Mouse (Mus musculus): Measurements from ENCODE around the gene Hipk3. TPM values are rescaled to one million over a fixed set of nuclear protein-coding genes. Genes with fewer than 3 reads are reported as not detected.

Hipk3 gene
- polyA plus RNA-seq, 1 experiment from 2014 or later, result 14.3 TPM

DNA sequence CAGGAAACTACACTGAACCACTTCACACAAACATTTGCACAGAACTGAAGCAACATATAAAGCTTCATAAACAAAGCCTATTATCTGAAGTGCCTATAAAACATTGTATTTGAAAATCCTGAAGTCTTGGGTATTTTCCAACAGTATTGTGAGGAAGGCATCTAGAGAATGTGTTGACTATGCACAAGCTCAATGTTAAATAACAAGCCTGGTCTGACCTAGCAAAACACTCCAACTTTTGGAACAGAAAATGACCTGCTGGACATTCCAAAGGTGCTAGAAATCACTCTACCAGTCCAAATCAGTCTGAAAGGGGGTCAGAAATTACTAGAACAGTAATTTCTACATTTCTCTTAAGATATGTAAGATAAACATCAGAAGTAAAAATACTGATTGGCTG lies 12.1 kb downstream of the Hipk3 start:
- H3K4me3 ChIP-seq (replicated peaks; ENCODE audit: low read length), result no peak overlapping the region
- no peak overlapping the region for H3K27ac ChIP-seq (ENCODE audit: low read length)
- no peak for ATAC-seq (ENCODE audit: insufficient read depth, low FRiP score)
- H3K4me1 ChIP-seq (ENCODE audit: control insufficient read depth, insufficient read depth, low read length), result peaks cover 7% of the 10 kb centered on the region
- no peaks in the 10 kb centered on the region for H3K36me3 ChIP-seq (ENCODE audit: control insufficient read depth, insufficient read depth, low read length)
- H3K9ac ChIP-seq (ENCODE audit: low read length), result no peak overlapping the region
- no peaks in the 10 kb centered on the region for H3K27me3 ChIP-seq (ENCODE audit: control insufficient read depth, insufficient read depth, low read length)
- H3K9me3 ChIP-seq (replicated peaks; ENCODE audit: control insufficient read depth, low read length), result no peaks in the 10 kb centered on the region
- H3K4me2 ChIP-seq (ENCODE audit: low read depth, low read length), result no peak overlapping the region

DNA sequence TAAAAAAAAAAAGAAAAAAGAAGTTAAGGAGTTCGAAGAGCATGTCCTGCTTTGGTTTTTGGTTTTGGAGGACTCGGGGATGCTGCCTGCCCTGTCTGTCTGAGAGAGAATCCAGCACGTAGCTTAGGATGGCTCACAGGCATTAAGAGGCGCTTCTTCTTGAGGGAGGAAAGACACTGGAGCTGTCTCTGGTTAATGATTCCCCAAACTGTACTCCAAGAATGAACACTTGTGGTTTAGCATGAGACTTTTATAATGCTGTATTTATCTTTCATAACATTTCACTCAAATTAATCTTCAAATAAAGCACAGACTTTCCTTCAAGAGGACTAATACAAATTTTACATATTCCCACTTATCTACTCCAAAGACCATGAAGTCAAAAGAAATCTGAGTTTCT lies 15.2 kb downstream of the Hipk3 start:
- Histone ChIP-seq H3K4me2 (ENCODE audit: low read depth, low read length) (no peak overlapping the region), H3K27ac (ENCODE audit: low read length) (no peak overlapping the region), H3K4me1 (ENCODE audit: control insufficient read depth, insufficient read depth, low read length) (no peaks in the 10 kb centered on the region; the same call in 1 of the 2 replicates), H3K9me3 (replicated peaks; ENCODE audit: control insufficient read depth, low read length) (no peaks in the 10 kb centered on the region), H3K9ac (ENCODE audit: low read length) (no peak overlapping the region), H3K27me3 (ENCODE audit: control insufficient read depth, insufficient read depth, low read length) (no peaks in the 10 kb centered on the region), H3K4me3 (replicated peaks; ENCODE audit: low read length) (no peak overlapping the region), H3K36me3 (ENCODE audit: control insufficient read depth, insufficient read depth, low read length) (no peaks in the 10 kb centered on the region)
- 79% methylated on average over 4 of the region's 4 CpGs for WGBS
- no peak for ATAC-seq (ENCODE audit: insufficient read depth, low FRiP score)

DNA sequence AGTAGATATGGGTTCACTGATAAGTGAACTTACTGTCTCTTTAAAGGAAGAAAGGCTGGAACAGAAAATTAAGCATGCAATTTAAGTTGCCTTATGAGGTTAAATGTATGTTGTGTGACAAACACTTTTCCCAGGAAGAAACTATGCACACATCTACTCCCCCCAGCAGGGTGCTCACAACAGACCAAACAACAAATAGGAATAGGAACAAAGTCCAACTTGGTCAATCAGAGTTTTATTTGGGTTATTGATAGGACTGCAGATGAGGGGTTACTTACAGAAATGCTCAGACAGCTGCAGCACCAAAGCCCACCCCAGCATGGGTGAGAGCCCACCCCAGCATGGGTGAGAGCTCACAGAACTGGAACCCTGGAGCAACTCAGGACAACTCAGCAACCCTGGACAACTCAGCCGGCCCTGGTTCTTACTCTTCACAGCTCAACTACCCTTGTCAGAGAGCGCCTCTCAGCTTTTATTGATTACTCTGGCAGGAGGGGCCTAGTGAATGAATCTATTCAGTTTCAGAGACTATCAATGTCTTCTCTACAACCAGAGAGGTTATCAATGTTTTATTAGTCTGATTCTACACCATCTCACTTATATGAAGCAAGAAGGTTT lies 16.7 kb downstream of the Hipk3 start:
- WGBS, result 74% methylated on average over 2 of the region's 2 CpGs
- H3K27ac ChIP-seq (ENCODE audit: low read length), result no peak overlapping the region
- no peak overlapping the region for H3K9ac ChIP-seq (ENCODE audit: low read length)
- ATAC-seq (ENCODE audit: insufficient read depth, low FRiP score), result no peak
- H3K36me3 ChIP-seq (ENCODE audit: control insufficient read depth, insufficient read depth, low read length), result no peaks in the 10 kb centered on the region
- H3K4me2 ChIP-seq (ENCODE audit: low read depth, low read length), result no peak overlapping the region
- H3K4me1 ChIP-seq (ENCODE audit: control insufficient read depth, insufficient read depth, low read length), result peaks cover under 1% of the 10 kb centered on the region; the same call in 1 of the 2 replicates
- H3K9me3 ChIP-seq (replicated peaks; ENCODE audit: control insufficient read depth, low read length), result no peaks in the 10 kb centered on the region
- H3K27me3 ChIP-seq (ENCODE audit: control insufficient read depth, insufficient read depth, low read length), result no peaks in the 10 kb centered on the region
- no peak overlapping the region for H3K4me3 ChIP-seq (replicated peaks; ENCODE audit: low read length)

DNA sequence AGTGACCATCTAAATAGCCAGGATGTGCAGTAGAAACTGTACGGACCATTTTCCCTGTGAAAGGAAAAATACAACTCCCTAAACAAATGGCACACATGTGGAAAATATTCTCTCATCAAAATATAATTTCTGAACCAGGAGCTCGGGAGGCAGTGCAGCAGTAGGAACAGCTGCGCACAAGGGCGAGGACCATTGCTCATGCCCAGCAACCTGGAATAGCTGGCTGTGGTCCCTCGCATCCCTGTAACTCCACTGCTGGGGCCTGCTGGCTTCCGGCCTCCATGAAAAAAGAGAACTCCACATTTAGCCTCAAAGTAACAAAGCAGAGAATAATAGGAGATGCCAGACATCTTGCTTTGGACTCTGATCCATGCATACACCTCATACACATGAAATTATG lies 22.2 kb downstream of the Hipk3 start:
- Histone ChIP-seq H3K27ac (ENCODE audit: low read length) (no peak overlapping the region), H3K36me3 (ENCODE audit: control insufficient read depth, insufficient read depth, low read length) (no peaks in the 10 kb centered on the region), H3K4me2 (ENCODE audit: low read depth, low read length) (no peak overlapping the region), H3K9ac (ENCODE audit: low read length) (no peak overlapping the region), H3K9me3 (replicated peaks; ENCODE audit: control insufficient read depth, low read length) (no peaks in the 10 kb centered on the region), H3K4me3 (replicated peaks; ENCODE audit: low read length) (no peak overlapping the region), H3K27me3 (ENCODE audit: control insufficient read depth, insufficient read depth, low read length) (no peaks in the 10 kb centered on the region), H3K4me1 (ENCODE audit: control insufficient read depth, insufficient read depth, low read length) (peaks cover 17% of the 10 kb centered on the region)
- 82% methylated on average over 6 of the region's 6 CpGs for WGBS
- ATAC-seq (ENCODE audit: insufficient read depth, low FRiP score), result no peak

DNA sequence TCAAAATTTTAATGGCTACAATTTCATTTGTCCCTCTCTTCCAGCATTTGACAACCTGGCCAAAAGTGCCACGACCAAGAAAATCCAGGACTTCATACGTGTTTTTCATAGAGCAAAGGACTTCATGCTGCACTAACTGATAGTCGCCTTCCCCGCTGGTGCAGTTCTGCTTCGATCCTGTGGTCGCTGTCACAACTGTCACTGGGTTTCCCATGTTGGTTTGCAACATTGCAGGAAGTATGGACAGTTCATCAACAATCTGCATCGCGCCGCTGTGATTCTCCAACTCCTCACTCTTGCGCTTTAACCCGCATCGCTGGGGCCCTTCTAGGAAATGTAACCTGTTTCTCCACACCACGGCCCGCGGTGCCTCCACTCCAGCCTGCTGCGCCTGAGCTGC lies 23.1 kb downstream of the Hipk3 start:
- Histone ChIP-seq H3K4me1 (ENCODE audit: control insufficient read depth, insufficient read depth, low read length) (peaks cover 21% of the 10 kb centered on the region), H3K36me3 (ENCODE audit: control insufficient read depth, insufficient read depth, low read length) (no peaks in the 10 kb centered on the region), H3K27me3 (ENCODE audit: control insufficient read depth, insufficient read depth, low read length) (no peaks in the 10 kb centered on the region), H3K4me2 (ENCODE audit: low read depth, low read length) (no peak overlapping the region), H3K9ac (ENCODE audit: low read length) (no peak overlapping the region), H3K4me3 (replicated peaks; ENCODE audit: low read length) (no peak overlapping the region), H3K27ac (ENCODE audit: low read length) (no peak overlapping the region), H3K9me3 (replicated peaks; ENCODE audit: control insufficient read depth, low read length) (no peaks in the 10 kb centered on the region)
- no peak for ATAC-seq (ENCODE audit: insufficient read depth, low FRiP score)
- 91% methylated on average over 16 of the region's 16 CpGs for WGBS

DNA sequence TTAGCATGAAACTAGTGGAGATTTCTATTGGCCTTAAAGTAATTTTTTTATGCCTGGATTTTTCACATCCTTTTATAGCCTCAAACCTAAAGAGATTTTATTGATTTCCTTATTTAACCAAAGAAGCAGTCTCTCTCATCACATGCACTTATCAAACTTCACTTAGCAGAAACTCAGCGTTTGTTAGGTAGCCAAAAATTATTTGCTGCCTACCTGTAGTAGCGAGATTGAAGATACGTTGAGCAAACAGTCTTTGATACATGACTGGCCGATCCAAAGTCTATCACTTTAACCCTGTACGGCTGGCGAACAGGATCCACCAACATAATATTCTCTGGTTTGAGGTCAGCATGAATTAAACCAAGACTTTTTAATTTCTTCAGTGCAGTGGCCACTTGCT lies 23.7 kb downstream of the Hipk3 start:
- Histone ChIP-seq H3K27ac (ENCODE audit: low read length) (no peak overlapping the region), H3K4me3 (replicated peaks; ENCODE audit: low read length) (no peak overlapping the region), H3K27me3 (ENCODE audit: control insufficient read depth, insufficient read depth, low read length) (no peaks in the 10 kb centered on the region), H3K36me3 (ENCODE audit: control insufficient read depth, insufficient read depth, low read length) (no peaks in the 10 kb centered on the region), H3K9ac (ENCODE audit: low read length) (no peak overlapping the region), H3K4me1 (ENCODE audit: control insufficient read depth, insufficient read depth, low read length) (peaks cover 23% of the 10 kb centered on the region), H3K9me3 (replicated peaks; ENCODE audit: control insufficient read depth, low read length) (no peaks in the 10 kb centered on the region), H3K4me2 (ENCODE audit: low read depth, low read length) (no peak overlapping the region)
- no peak for ATAC-seq (ENCODE audit: insufficient read depth, low FRiP score)
- 72% methylated on average over 6 of the region's 6 CpGs for WGBS

DNA sequence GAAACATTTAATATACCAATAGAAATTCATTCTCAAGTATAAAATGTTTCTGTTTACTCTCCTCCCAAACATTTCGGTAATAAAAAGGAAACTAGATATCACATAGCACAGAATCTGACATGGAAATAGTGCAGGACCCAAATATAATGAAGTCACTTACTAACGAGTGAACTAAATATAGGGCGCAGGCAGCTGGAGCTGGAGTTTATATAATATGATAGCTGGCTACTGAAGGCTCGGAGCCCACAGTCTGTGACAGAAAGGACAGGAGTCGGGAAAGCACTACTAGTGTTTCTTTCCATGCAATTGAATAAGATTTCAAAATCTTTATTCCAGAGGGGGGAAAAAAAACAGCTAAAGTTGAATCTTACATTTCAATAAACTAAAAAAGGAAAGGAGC lies 25.8 kb downstream of the Hipk3 start:
- Histone ChIP-seq H3K9me3 (replicated peaks; ENCODE audit: control insufficient read depth, low read length) (no peaks in the 10 kb centered on the region), H3K36me3 (ENCODE audit: control insufficient read depth, insufficient read depth, low read length) (no peaks in the 10 kb centered on the region), H3K27me3 (ENCODE audit: control insufficient read depth, insufficient read depth, low read length) (no peaks in the 10 kb centered on the region), H3K4me1 (ENCODE audit: control insufficient read depth, insufficient read depth, low read length) (peaks cover 23% of the 10 kb centered on the region), H3K9ac (ENCODE audit: low read length) (no peak overlapping the region), H3K27ac (ENCODE audit: low read length) (no peak overlapping the region), H3K4me3 (replicated peaks; ENCODE audit: low read length) (no peak overlapping the region), H3K4me2 (ENCODE audit: low read depth, low read length) (no peak overlapping the region)
- WGBS, result 52% methylated on average over 5 of the region's 5 CpGs
- ATAC-seq (ENCODE audit: insufficient read depth, low FRiP score), result no peak; the same call in 1 of the 2 replicates

DNA sequence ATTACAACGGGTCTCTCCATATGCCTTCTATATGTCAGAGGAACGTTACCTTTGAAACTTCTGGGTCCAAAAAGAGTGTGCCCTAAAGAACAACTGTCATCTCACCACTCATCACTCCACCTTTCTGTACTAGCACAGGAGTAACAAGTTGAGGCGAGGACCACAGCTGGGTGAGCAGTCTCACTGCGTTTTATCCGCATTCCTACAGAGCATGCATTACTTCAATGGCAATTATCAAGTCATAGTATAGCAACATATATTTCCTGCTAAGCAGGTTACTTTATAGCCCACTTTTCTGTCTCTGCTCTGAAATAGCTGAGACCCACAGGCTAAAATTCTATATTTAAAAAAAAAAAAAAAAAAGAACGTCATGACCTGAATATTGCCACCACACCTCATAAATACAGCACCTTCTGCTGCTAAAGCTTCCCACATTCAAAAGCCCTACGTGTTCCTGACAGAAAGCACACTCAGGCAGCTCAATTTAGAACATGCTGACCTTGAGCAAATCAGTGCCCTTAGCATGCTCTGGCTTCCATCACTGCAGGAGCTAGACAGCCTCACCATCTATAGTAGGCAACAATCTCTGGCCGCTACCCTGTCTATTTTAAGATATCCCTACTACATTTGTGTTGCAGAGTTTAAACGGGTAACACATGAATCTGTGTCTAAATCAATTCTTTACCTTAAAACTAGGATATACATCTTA lies 27.2 kb downstream of the Hipk3 start:
- Histone ChIP-seq H3K27ac (ENCODE audit: low read length) (0 out of 2 replicates have a peak overlapping the region, but pooled peaks have one; percentile 2), H3K36me3 (ENCODE audit: control insufficient read depth, insufficient read depth, low read length) (no peaks in the 10 kb centered on the region), H3K27me3 (ENCODE audit: control insufficient read depth, insufficient read depth, low read length) (no peaks in the 10 kb centered on the region), H3K4me2 (ENCODE audit: low read depth, low read length) (no peak overlapping the region), H3K9ac (ENCODE audit: low read length) (no peak overlapping the region), H3K4me1 (ENCODE audit: control insufficient read depth, insufficient read depth, low read length) (peaks cover 18% of the 10 kb centered on the region), H3K9me3 (replicated peaks; ENCODE audit: control insufficient read depth, low read length) (no peaks in the 10 kb centered on the region), H3K4me3 (replicated peaks; ENCODE audit: low read length) (no peak overlapping the region)
- 54% methylated on average over 9 of the region's 9 CpGs for WGBS
- ATAC-seq (ENCODE audit: insufficient read depth, low FRiP score), result peak; percentile 65; the same call in 1 of the 2 replicates

DNA sequence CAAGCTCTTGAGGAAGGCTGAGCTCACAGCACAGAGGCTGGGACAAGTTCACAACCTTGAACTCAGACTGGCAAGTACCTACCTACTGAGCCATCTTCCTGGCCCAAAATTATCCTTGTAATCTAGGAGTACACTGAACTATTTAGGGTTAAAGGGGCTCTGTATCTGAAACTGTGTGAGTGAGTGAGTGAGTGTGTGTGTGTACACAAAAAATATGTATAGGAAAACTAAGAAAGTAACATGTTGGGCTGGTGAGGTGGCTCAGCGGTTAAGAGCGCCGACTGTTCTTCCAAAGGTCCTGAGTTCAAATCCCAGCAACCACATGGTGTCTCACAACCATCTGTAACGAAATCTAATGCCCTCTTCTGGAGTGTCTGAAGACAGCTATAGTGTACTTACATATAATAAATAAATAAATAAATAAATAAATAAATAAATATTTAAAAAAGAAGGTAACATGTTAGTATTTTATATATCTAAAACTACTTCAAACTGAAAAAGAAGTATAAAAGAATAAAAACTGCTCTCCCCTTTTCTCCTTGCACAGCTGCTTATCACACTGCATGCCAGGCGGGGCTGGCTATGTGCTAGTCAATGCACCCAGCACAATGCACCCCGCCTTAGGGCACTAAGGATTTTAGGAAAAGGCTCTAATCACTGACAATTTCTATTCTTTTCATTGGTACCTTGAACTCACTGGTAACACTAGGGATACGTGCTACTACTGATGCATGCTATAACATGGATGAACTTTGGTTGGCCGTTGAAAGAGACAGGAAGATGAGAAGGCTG lies 28.4 kb downstream of the Hipk3 start:
- no peak for ATAC-seq (ENCODE audit: insufficient read depth, low FRiP score)
- H3K4me2 ChIP-seq (ENCODE audit: low read depth, low read length), result no peak overlapping the region
- H3K27ac ChIP-seq (ENCODE audit: low read length), result no peak overlapping the region
- peaks cover 16% of the 10 kb centered on the region for H3K4me1 ChIP-seq (ENCODE audit: control insufficient read depth, insufficient read depth, low read length)
- no peaks in the 10 kb centered on the region for H3K27me3 ChIP-seq (ENCODE audit: control insufficient read depth, insufficient read depth, low read length)
- H3K9ac ChIP-seq (ENCODE audit: low read length), result no peak overlapping the region
- no peaks in the 10 kb centered on the region for H3K9me3 ChIP-seq (replicated peaks; ENCODE audit: control insufficient read depth, low read length)
- H3K36me3 ChIP-seq (ENCODE audit: control insufficient read depth, insufficient read depth, low read length), result no peaks in the 10 kb centered on the region
- WGBS, result 94% methylated on average over 8 of the region's 8 CpGs
- no peak overlapping the region for H3K4me3 ChIP-seq (replicated peaks; ENCODE audit: low read length)

Measured in stomach, embryonic 16.5 days (tissue).